Mouse (Mus musculus) G1E (cell line): ENCODE results near the gene Tex21.

Source experiments
- CTCF ChIP-seq: IDR thresholded peaks from 2 replicates; pipeline ENCODE4 v1.5.1; 2012; ENCODE audit warnings: low read depth, low read length, inconsistent platforms, mixed read lengths
- GATA1 ChIP-seq: IDR thresholded peaks from 2 replicates; pipeline ENCODE4 v1.6.1; 2012; ENCODE audit warnings: borderline replicate concordance, low read length, inconsistent platforms, mixed read lengths
- GATA2 ChIP-seq: IDR thresholded peaks from 2 replicates; pipeline ENCODE4 v1.6.1; 2012; ENCODE audit warnings: low read depth, low read length, inconsistent platforms, borderline replicate concordance
- POLR2AphosphoS5 ChIP-seq: IDR thresholded peaks from 2 replicates; pipeline ENCODE4 v1.6.1; 2012; ENCODE audit warnings: low read depth, low read length, inconsistent platforms; ENCODE audit not compliant: insufficient replicate concordance
- TAL1 ChIP-seq: conservative IDR thresholded peaks from 2 replicates; pipeline ENCODE4 v1.6.1; 2012; ENCODE audit warnings: low read depth, low read length, inconsistent platforms, mixed read lengths

DNA sequence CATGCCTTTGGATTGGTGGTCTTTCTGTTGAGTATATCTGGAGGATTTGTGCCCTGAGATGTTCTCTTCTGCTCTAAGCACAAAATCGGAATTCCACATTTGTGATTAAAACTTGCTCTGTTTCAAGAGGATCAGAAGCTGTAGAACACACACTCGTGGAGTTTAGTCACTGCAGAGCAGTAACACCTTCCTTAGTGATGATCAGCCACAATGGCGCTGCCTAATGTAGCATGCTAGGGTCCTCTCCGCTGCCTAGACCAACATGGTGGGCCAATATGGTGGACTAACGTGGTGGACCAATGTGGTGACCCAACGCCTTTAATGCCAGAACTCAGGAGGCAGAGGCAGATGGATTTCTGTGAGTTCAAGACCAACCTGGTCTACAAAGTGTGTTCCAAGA lies 63.7 kb downstream of the Tex21 start:
- TF ChIP-seq CTCF: no peak
- no peak for TF ChIP-seq GATA1
- TF ChIP-seq TAL1: no peak
- TF ChIP-seq GATA2: no peak
- no peak for TF ChIP-seq POLR2AphosphoS5
